Mouse (Mus musculus) hindbrain, postnatal 0 days (tissue): ENCODE results near the gene Psmd9. TPM values are rescaled to one million over a fixed set of nuclear protein-coding genes. Genes with fewer than 3 reads are reported as not detected.

ENCODE experiments used
- ATAC-seq: fragments of 200-750 bp; cut with Nextera tagmentation; 2 replicates; pipeline ENCODE4 v1.8.0; 2017; ENCODE audit warnings: mild to moderate bottlenecking, moderate TSS enrichment, moderate library complexity
- DNase-seq: peaks from one replicate; pipeline ENCODE4 v3.0.0-alpha.2; 2015; ENCODE audit warnings: low spot score
- H3K27ac ChIP-seq: fragments of 300-500 bp; sonication (generic); 2 replicates; pipeline ENCODE4 v1.5.1; 2014; ENCODE audit warnings: mild to moderate bottlenecking
- H3K27me3 ChIP-seq: fragments of 300-500 bp; sonication (generic); 2 replicates; pipeline ENCODE4 v1.6.1; 2014; ENCODE audit warnings: low read length, mixed read lengths; ENCODE audit not compliant: insufficient read depth
- H3K36me3 ChIP-seq: fragments of 300-500 bp; sonication (generic); 2 replicates; pipeline ENCODE4 v1.6.1; 2014; ENCODE audit warnings: low read length, mixed read lengths; ENCODE audit not compliant: insufficient read depth
- H3K4me1 ChIP-seq: fragments of 300-500 bp; sonication (generic); 2 replicates; pipeline ENCODE4 v1.6.1; 2014; ENCODE audit warnings: antibody characterized with exemption, low read length, mixed read lengths; ENCODE audit not compliant: insufficient read depth
- H3K4me2 ChIP-seq: fragments of 300-500 bp; sonication (generic); 2 replicates; pipeline ENCODE4 v1.6.1; 2014; ENCODE audit warnings: low read depth, mild to moderate bottlenecking, low read length, moderate library complexity, mixed read lengths
- H3K4me3 ChIP-seq: fragments of 300-500 bp; sonication (generic); 2 replicates; pipeline ENCODE4 v1.5.1; 2014; ENCODE audit warnings: low read length
- H3K9ac ChIP-seq: fragments of 300-500 bp; sonication (generic); replicated peaks from 2 replicates; pipeline ENCODE4 v1.6.1; 2014; ENCODE audit warnings: mild to moderate bottlenecking, low read length, moderate library complexity, mixed read lengths
- H3K9me3 ChIP-seq: fragments of 300-500 bp; sonication (generic); 2 replicates; pipeline ENCODE4 v1.6.1; 2016; ENCODE audit warnings: low read length, mixed read lengths
- CTCF ChIP-seq: IDR thresholded peaks from 2 replicates; pipeline ENCODE4 v1.5.1; 2016; ENCODE audit warnings: antibody characterized with exemption, control low read depth, low read depth
- WGBS: fragments of 180-500 bp; shearing (Covaris S2); extraction: QIAGEN DNeasy Blood & Tissue Kit; methylation state at CpG from one replicate; pipeline ENCODE4 v1.1.7; 2014; 5-methylcytosine and 5-hydroxymethylcytosine counted together
- polyA plus RNA-seq: library from polyadenylated mRNA; unstranded; fragments of >200 nt; fragmentation: Nextera tagmentation; extraction: Ambion mirVana; gene quantifications from 2 replicates; pipeline ENCODE4 v1.2.1, GENCODE M21; 2015
- total RNA-seq: library from RNA; depleted of rRNA; stranded (reverse); fragments of >200 nt; gene quantifications from 2 replicates; pipeline ENCODE4 v1.2.3, GENCODE M21; 2014

The Psmd9 gene
- total and polyA plus RNA-seq, 2 experiments from 2014 or later = 30.8 to 86.1 TPM

- no peak overlapping the region for H3K9ac ChIP-seq
- TF ChIP-seq CTCF = no peak
- no peaks in the 10 kb centered on the region for H3K27me3 ChIP-seq
- ATAC-seq (no peak), DNase-seq (no peak)
- no peak overlapping the region for H3K27ac ChIP-seq
- WGBS = 92% methylated on average over 15 of the region's 15 CpGs
- no peaks in the 10 kb centered on the region for H3K36me3 ChIP-seq
- H3K4me3 ChIP-seq = no peak overlapping the region
- H3K4me2 ChIP-seq = no peak overlapping the region
- H3K4me1 ChIP-seq = no peaks in the 10 kb centered on the region
- no peaks in the 10 kb centered on the region for H3K9me3 ChIP-seq
These were observed 11.2 kb downstream of the Psmd9 start for GRCm38 (mm10) chr5:123180390-123180789.

GRCm38 (mm10) chr5:123181536-123181935 lies 12.3 kb downstream of the Psmd9 start:
- Histone ChIP-seq H3K27ac (no peak overlapping the region), H3K4me3 (no peak overlapping the region), H3K4me2 (no peak overlapping the region), H3K27me3 (no peaks in the 10 kb centered on the region), H3K36me3 (no peaks in the 10 kb centered on the region), H3K9me3 (no peaks in the 10 kb centered on the region), H3K4me1 (no peaks in the 10 kb centered on the region), H3K9ac (no peak overlapping the region)
- ATAC-seq (no peak), DNase-seq (no peak)
- TF ChIP-seq CTCF = no peak
- 81% methylated on average over 6 of the region's 6 CpGs for WGBS

GRCm38 (mm10) chr5:123182651-123183050 lies 13.4 kb downstream of the Psmd9 start, which contains the start of gene Hpd:
Gene Hpd (minus strand): TSS chr5:123182727.
- Histone ChIP-seq H3K4me2 (no peak within 1 kb of the TSS), H3K9me3 (no peaks in the 10 kb centered on the region), H3K27ac (no peak within 1 kb of the TSS), H3K27me3 (no peaks in the 10 kb centered on the region), H3K4me3 (no peak within 1 kb of the TSS), H3K9ac (no peak within 1 kb of the TSS), H3K36me3 (no peaks in the 10 kb centered on the region), H3K4me1 (no peaks in the 10 kb centered on the region)
- no peak for DNase-seq
- no peak for ATAC-seq
- TF ChIP-seq CTCF = no peak
- WGBS = 85% methylated on average over 10 of the region's 10 CpGs

- Histone ChIP-seq H3K36me3 (no peaks in the 10 kb centered on the region), H3K27ac (no peak overlapping the region), H3K9me3 (no peaks in the 10 kb centered on the region), H3K4me1 (no peaks in the 10 kb centered on the region), H3K9ac (no peak overlapping the region), H3K4me2 (no peak overlapping the region), H3K27me3 (no peaks in the 10 kb centered on the region), H3K4me3 (no peak overlapping the region)
- no peak for TF ChIP-seq CTCF
- WGBS = 47% methylated on average over 6 of the region's 6 CpGs
- DNase-seq (peak; percentile 50), ATAC-seq (no peak)
These were observed 16.8 kb downstream of the Psmd9 start for GRCm38 (mm10) chr5:123185966-123186365.

- H3K9ac ChIP-seq = no peak overlapping the region
- H3K27ac ChIP-seq = no peak overlapping the region
- 91% methylated on average over 3 of the region's 3 CpGs for WGBS
- H3K4me2 ChIP-seq = no peak overlapping the region
- DNase-seq = no peak
- no peak for TF ChIP-seq CTCF
- no peaks in the 10 kb centered on the region for H3K4me1 ChIP-seq
- H3K36me3 ChIP-seq = no peaks in the 10 kb centered on the region
- H3K9me3 ChIP-seq = no peaks in the 10 kb centered on the region
- ATAC-seq = no peak
- H3K27me3 ChIP-seq = no peaks in the 10 kb centered on the region
- H3K4me3 ChIP-seq = no peak overlapping the region
These were observed 18.1 kb downstream of the Psmd9 start for GRCm38 (mm10) chr5:123187306-123187705.

- H3K4me2 ChIP-seq = no peak overlapping the region
- no peaks in the 10 kb centered on the region for H3K27me3 ChIP-seq
- 75% methylated on average over 3 of the region's 3 CpGs for WGBS
- no peak overlapping the region for H3K4me3 ChIP-seq
- no peaks in the 10 kb centered on the region for H3K9me3 ChIP-seq
- no peak for TF ChIP-seq CTCF
- ATAC-seq = no peak
- no peaks in the 10 kb centered on the region for H3K36me3 ChIP-seq
- H3K9ac ChIP-seq = no peak overlapping the region
- H3K4me1 ChIP-seq = peaks cover 4% of the 10 kb centered on the region; the same call in 1 of the 2 replicates
- H3K27ac ChIP-seq = no peak overlapping the region
- no peak for DNase-seq
These were observed 21.7 kb downstream of the Psmd9 start for GRCm38 (mm10) chr5:123190912-123191311.

- no peak for TF ChIP-seq CTCF
- no peaks in the 10 kb centered on the region for H3K27me3 ChIP-seq
These were observed 22.2 kb downstream of the Psmd9 start for GRCm38 (mm10) chr5:123191427-123191826.

More at GRCm38 (mm10) chr5:123191427-123191826, 22.2 kb downstream of the Psmd9 start:
- no peak overlapping the region for H3K27ac ChIP-seq
- peaks cover 4% of the 10 kb centered on the region; the same call in 1 of the 2 replicates for H3K4me1 ChIP-seq
- DNase-seq (peak; percentile 16), ATAC-seq (no peak)
- H3K9ac ChIP-seq = no peak overlapping the region
- no peaks in the 10 kb centered on the region for H3K9me3 ChIP-seq
- H3K36me3 ChIP-seq = no peaks in the 10 kb centered on the region
- no peak overlapping the region for H3K4me2 ChIP-seq
- 63% methylated on average over 6 of the region's 6 CpGs for WGBS
- no peak overlapping the region for H3K4me3 ChIP-seq
